Mouse (Mus musculus): ENCODE measurements around the gene Magoh.

GRCm38 (mm10) chr4:107921152-107921695 is 41.7 kb downstream of the Magoh start:
- no peak for TF ChIP-seq ETS1 (IDR thresholded peaks at IDR 0.05; ENCODE audit: low read depth, low read length)
- peak in 1 of 2 experiments; percentile 11; a peak in 1 of 4 replicates for TF ChIP-seq EP300 (IDR thresholded peaks at IDR 0.05; ENCODE audit: low read depth in 1 of 2, low read length in 2 of 2)
- TF ChIP-seq ZNF384 (IDR thresholded peaks at IDR 0.05; ENCODE audit: low read depth, low read length) = no peak
- no peak for TF ChIP-seq POLR2A (IDR thresholded peaks at IDR 0.05; ENCODE audit: control insufficient read depth in 1 of 2, insufficient read depth in 1 of 2, low read depth in 1 of 2, low read length in 2 of 2, poor library complexity in 1 of 2)
- TF ChIP-seq USF1 (IDR thresholded peaks at IDR 0.05; ENCODE audit: low read depth, low read length) = no peak
- TF ChIP-seq MXI1 (IDR thresholded peaks at IDR 0.05; ENCODE audit: low read depth, low read length) = no peak
- TF ChIP-seq ZC3H11A (IDR thresholded peaks at IDR 0.05; ENCODE audit: low read depth, low read length) = no peak

All from MEL (cell line).